9 mouse cellular contexts compared by ENCODE assay signal in the genomic region with DNA sequence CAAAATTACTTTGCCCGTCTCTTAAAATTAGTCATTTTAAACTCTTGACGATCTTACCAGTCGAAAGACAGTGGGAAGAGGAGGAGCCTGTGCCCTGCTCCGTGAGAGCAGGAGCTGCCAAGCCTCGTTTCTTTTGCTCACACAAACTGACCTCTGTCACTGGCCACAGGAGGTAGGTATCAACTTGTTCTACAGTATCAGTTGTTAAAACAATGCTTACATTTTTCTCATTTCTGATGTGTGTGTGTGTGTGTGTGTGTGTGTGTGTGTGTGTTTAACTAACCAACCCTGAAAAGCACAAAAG. TPM values are rescaled to one million over a fixed set of nuclear protein-coding genes. Genes with fewer than 3 reads are reported as not detected.
A peak's percentile ranks its signal among the peaks of the same experiment; 100 is the strongest.
DNase-seq lines count a peak whose midpoint lies in the region; ATAC-seq lines count a peak whose summit lies in the region.
"Had no signal": no experiment of that assay in that cellular context is flagged by ENCODE, and none has a peak within 500 bp of the region (broad histone marks: within the 10 kb centered on the region; RNA-seq: fewer than 3 reads in every experiment).

No protein-coding gene starts in this region.

- no peaks in the 10 kb centered on the region; the same call in 1 of the 2 replicates for H3K27me3 ChIP-seq in heart, embryonic 10.5 days (ENCODE audit: insufficient read depth, poor library complexity, severe bottlenecking)
- H3K27me3 ChIP-seq in liver, embryonic 15.5 days = no peaks in the 10 kb centered on the region

- peaks cover 32% of the 10 kb centered on the region for H3K4me1 ChIP-seq in heart, embryonic 10.5 days
- H3K4me1 ChIP-seq in liver, embryonic 15.5 days (replicated peaks) = no peaks in the 10 kb centered on the region

- WGBS in heart, embryonic 10.5 days = 4% methylated on average over 5 of the region's 5 CpGs
- WGBS in liver, embryonic 15.5 days (ENCODE audit: insufficient replicate concordance) = 12% methylated on average over 5 of the region's 5 CpGs

- no peak overlapping the region for H3K9ac ChIP-seq in liver, embryonic 15.5 days

- peak overlapping the region; percentile 43 for H3K4me3 ChIP-seq in heart, embryonic 10.5 days
- H3K4me3 ChIP-seq in liver, embryonic 15.5 days (replicated peaks) = no peak overlapping the region

- no peak for DNase-seq in heart, embryonic 10.5 days (ENCODE audit: low spot score)
- DNase-seq in heart, postnatal 14 days = no peak
- peak; percentile 54 for DNase-seq in NIH3T3 (ENCODE audit: low read depth)
- DNase-seq in heart, postnatal 4 days = peak; percentile 22
- DNase-seq in adrenal gland, adult 18-20 months (ENCODE audit: low spot score in 2 of 2) = no peak
- DNase-seq in adipocyte (ENCODE audit: low spot score) = no peak
- DNase-seq in spleen, postnatal 10 days (ENCODE audit: low spot score in 2 of 2) = no peak

- peak overlapping the region; percentile 38; the same call in 1 of the 2 replicates for H3K4me2 ChIP-seq in liver, embryonic 15.5 days

- no peaks in the 10 kb centered on the region for H3K36me3 ChIP-seq in heart, embryonic 10.5 days
- no peaks in the 10 kb centered on the region for H3K36me3 ChIP-seq in liver, embryonic 15.5 days (replicated peaks)

- no peak for ATAC-seq in liver, embryonic 15.5 days (ENCODE audit: insufficient read depth)
- ATAC-seq: CD4-positive, CD25-positive, alpha-beta regulatory T cell, adult 4 months had no signal

- peak overlapping the region; percentile 85 for H3K27ac ChIP-seq in heart, embryonic 10.5 days
- no peak overlapping the region for H3K27ac ChIP-seq in liver, embryonic 15.5 days (replicated peaks)

- intact Hi-C loops in heart, postnatal 14 days (cut with DNase I) = loop anchor here (2.0 kb wide), 1 partner anchor 42 kb away; a partner anchor contains a TSS

- no peaks in the 10 kb centered on the region for H3K9me3 ChIP-seq in heart, embryonic 10.5 days
- no peaks in the 10 kb centered on the region for H3K9me3 ChIP-seq in liver, embryonic 15.5 days (replicated peaks)

RNA-seq across cellular contexts. Expression of a gene that starts 41.7 kb away (rescaled TPM):
- 12.2 and 13.3 TPM in 2 replicates for polyA plus RNA-seq in heart, embryonic 10.5 days (2016; fragmentation: Nextera tagmentation; extraction: Ambion mirVana)
- 10 to 100 TPM; 25.1 to 27.5 TPM for total RNA-seq in heart, postnatal 14 days (2021)
- 10 to 100 TPM; 46.7 to 49.8 TPM for total RNA-seq in heart, postnatal 4 days (2021)
- 3.8 and 5.0 TPM in 2 replicates for polyA plus RNA-seq in liver, embryonic 15.5 days (2015; fragmentation: Nextera tagmentation; extraction: Ambion mirVana)
- 10 to 100 TPM; 35.6 to 38.1 TPM for total RNA-seq in adrenal gland, adult 18-20 months (2021)

Comparison
In these comparisons a context has a peak if more than half of its experiments do, and no peak if none do; other contexts are left out.
1. DNase-seq: peak in NIH3T3 (single experiment) and heart, postnatal 4 days (single experiment); none in heart, embryonic 10.5 days (single experiment), heart, postnatal 14 days (0 of 2), adrenal gland, adult 18-20 months (0 of 2), adipocyte (single experiment) and spleen, postnatal 10 days (0 of 2).